Mouse (Mus musculus): Measurements from ENCODE around the gene Naa25.

Naa25 gene

GRCm38 (mm10) chr5:121453743-121454502 is 56.2 kb downstream of the Naa25 start:
- DNase-seq: peak; percentile 97

- no peak for DNase-seq
Observed at GRCm38 (mm10) chr5:121454503-121454782, 56.7 kb downstream of the Naa25 start.

GRCm38 (mm10) chr5:121455510-121456265 is 58.0 kb downstream of the Naa25 start:
- DNase-seq: no peak

GRCm38 (mm10) chr5:121461339-121462170 is 63.8 kb downstream of the Naa25 start:
- no peak for DNase-seq

- DNase-seq: no peak
Observed at GRCm38 (mm10) chr5:121462171-121462502, 64.4 kb downstream of the Naa25 start.

- DNase-seq: no peak
Observed at GRCm38 (mm10) chr5:121462967-121463366, 65.2 kb downstream of the Naa25 start.

GRCm38 (mm10) chr5:121463601-121464250 is 66.0 kb downstream of the Naa25 start:
- no peak for DNase-seq

- no peak for DNase-seq
Observed at GRCm38 (mm10) chr5:121469566-121469965, 71.8 kb downstream of the Naa25 start.

GRCm38 (mm10) chr5:121472411-121472810 is 74.7 kb downstream of the Naa25 start:
- DNase-seq: no peak

- DNase-seq: no peak
Observed at GRCm38 (mm10) chr5:121474610-121475009, 76.9 kb downstream of the Naa25 start.

- no peak for DNase-seq
Observed at GRCm38 (mm10) chr5:121476040-121476439, 78.3 kb downstream of the Naa25 start.

GRCm38 (mm10) chr5:121477680-121478079 is 79.9 kb downstream of the Naa25 start:
- no peak for DNase-seq

- DNase-seq: no peak
Observed at GRCm38 (mm10) chr5:121484801-121485200, 87.1 kb downstream of the Naa25 start.

GRCm38 (mm10) chr5:121493305-121493704 is 95.6 kb downstream of the Naa25 start:
- DNase-seq: no peak
